Mouse (Mus musculus) heart, embryonic 14.5 days (tissue): ENCODE results near the gene Parm1. TPM values are rescaled to one million over a fixed set of nuclear protein-coding genes. Genes with fewer than 3 reads are reported as not detected.

Source experiments
- polyA plus RNA-seq: library from polyadenylated mRNA; unstranded; fragments of >200 nt; fragmentation: Nextera tagmentation; extraction: Ambion mirVana; gene quantifications from 2 replicates; pipeline ENCODE4 v1.2.1, GENCODE M21; 2014

Gene Parm1
- polyA plus RNA-seq, 1 experiment from 2014 or later: 33.3 TPM

Other genes with a start within 250 kb of the Parm1 start
- gene Btc, start 114.6 kb upstream of the Parm1 start, polyA plus RNA-seq: 1.7 and 2.2 TPM in 2 replicates